Mouse (Mus musculus) urinary bladder, postnatal 25 days (tissue): ENCODE measurements around the gene Gadd45g.
A peak's percentile ranks its signal among the peaks of the same experiment; 100 is the strongest.
"Not testable (repeated sequence)": the region's sequence is repeated elsewhere in the genome, so short reads cannot be mapped to it uniquely, and the experiment has no call there.

Experiments used
- DNase-seq: peaks from one replicate; pipeline ENCODE4 v3.0.0; 2022; ENCODE audit warnings: low spot score

The Gadd45g gene

GRCm38 (mm10) chr13:51834024-51834423, 12.5 kb upstream of the Gadd45g start:
- DNase-seq = not testable (repeated sequence)

- no peak for DNase-seq
Measured at GRCm38 (mm10) chr13:51834520-51834919, 12.0 kb upstream of the Gadd45g start.

- DNase-seq = not testable (repeated sequence)
Measured at GRCm38 (mm10) chr13:51835208-51835607, 11.3 kb upstream of the Gadd45g start.

GRCm38 (mm10) chr13:51837402-51837801, 9.1 kb upstream of the Gadd45g start:
- DNase-seq = no peak

- no peak for DNase-seq
Measured at GRCm38 (mm10) chr13:51839250-51840026, 7.0 kb upstream of the Gadd45g start.

GRCm38 (mm10) chr13:51840702-51841101, 5.8 kb upstream of the Gadd45g start:
- no peak for DNase-seq

GRCm38 (mm10) chr13:51841541-51842115, 4.8 kb upstream of the Gadd45g start:
- DNase-seq = no peak

GRCm38 (mm10) chr13:51842191-51842590, 4.3 kb upstream of the Gadd45g start:
- DNase-seq = no peak

- DNase-seq = no peak
Measured at GRCm38 (mm10) chr13:51842773-51843172, 3.7 kb upstream of the Gadd45g start.

GRCm38 (mm10) chr13:51843298-51843697, 3.2 kb upstream of the Gadd45g start:
- no peak for DNase-seq

GRCm38 (mm10) chr13:51844118-51844517, 2.4 kb upstream of the Gadd45g start:
- DNase-seq = no peak

GRCm38 (mm10) chr13:51844661-51845060, 1.8 kb upstream of the Gadd45g start:
- peak; percentile 67 for DNase-seq

GRCm38 (mm10) chr13:51845072-51845471, 1.4 kb upstream of the Gadd45g start:
- peak; percentile 15 for DNase-seq

- DNase-seq = peak; percentile 92
Measured at GRCm38 (mm10) chr13:51845591-51846191, 787 bp upstream of the Gadd45g start.

- DNase-seq = peak; percentile 57
Measured at GRCm38 (mm10) chr13:51846868-51847793, 653 bp downstream of the Gadd45g start.

GRCm38 (mm10) chr13:51847979-51848480, 1.6 kb downstream of the Gadd45g start:
- peak; percentile 63 for DNase-seq

GRCm38 (mm10) chr13:51848481-51849240, 2.2 kb downstream of the Gadd45g start:
- DNase-seq = peak; percentile 29

GRCm38 (mm10) chr13:51849241-51850033, 3.0 kb downstream of the Gadd45g start:
- DNase-seq = no peak

- DNase-seq = no peak
Measured at GRCm38 (mm10) chr13:51850565-51850964, 4.1 kb downstream of the Gadd45g start.

- DNase-seq = peak; percentile 16
Measured at GRCm38 (mm10) chr13:51852560-51853190, 6.2 kb downstream of the Gadd45g start.
